Mouse (Mus musculus) spleen, postnatal 36 days (tissue): ENCODE results near the gene Crybb1.

Experiments
- DNase-seq, 2 experiments: peaks; one replicate each; pipeline ENCODE4 v3.0.0; 2022; ENCODE audit warnings: low spot score in 2 of 2, mixed read lengths in 1 of 2

Crybb1 gene

DNA sequence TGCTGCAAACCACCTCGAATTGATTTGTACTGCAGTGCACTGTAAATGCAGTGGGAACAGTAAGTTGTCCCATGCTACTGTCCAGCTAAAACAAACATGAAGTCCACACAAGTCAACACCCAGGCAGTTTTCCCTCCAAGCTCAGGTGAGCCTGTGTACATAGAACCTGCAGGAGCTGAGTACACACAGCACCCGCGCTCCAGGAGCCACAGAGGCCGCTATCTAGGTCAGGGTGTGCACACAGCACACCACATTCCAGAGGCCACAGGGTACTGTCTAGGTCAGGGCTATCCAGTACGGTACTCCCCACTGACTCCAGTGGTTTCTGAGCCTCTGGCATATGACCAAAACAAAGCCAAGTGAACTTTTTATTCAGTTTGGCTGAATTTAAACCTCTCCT, 46.7 kb downstream of the Crybb1 start:
- no peak for DNase-seq

DNA sequence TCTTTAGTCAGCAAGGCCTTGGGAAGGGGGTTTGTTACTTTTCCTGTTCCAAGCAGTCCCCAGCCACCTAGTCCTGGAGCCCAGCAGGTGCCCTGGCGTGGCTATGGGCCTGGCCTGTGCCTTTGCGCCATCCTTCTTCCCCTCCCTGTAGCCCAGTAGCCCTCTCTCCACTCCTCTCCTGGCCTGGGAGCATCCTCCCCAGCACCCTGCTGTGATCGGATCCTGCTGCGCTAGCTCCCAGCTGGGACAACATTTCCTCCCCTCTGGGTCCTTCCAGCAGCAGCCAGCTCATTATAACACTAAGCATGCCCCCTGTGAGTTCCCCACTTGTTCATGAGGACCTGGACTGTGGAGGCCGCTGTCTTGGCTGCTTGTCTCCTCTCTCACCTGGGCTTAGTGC, 50.2 kb downstream of the Crybb1 start:
- no peak for DNase-seq

GRCm38 (mm10) chr5:112313222-112313885, 57.7 kb downstream of the Crybb1 start:
- no peak for DNase-seq

GRCm38 (mm10) chr5:112316468-112316867, 60.9 kb downstream of the Crybb1 start:
- DNase-seq: no peak

DNA sequence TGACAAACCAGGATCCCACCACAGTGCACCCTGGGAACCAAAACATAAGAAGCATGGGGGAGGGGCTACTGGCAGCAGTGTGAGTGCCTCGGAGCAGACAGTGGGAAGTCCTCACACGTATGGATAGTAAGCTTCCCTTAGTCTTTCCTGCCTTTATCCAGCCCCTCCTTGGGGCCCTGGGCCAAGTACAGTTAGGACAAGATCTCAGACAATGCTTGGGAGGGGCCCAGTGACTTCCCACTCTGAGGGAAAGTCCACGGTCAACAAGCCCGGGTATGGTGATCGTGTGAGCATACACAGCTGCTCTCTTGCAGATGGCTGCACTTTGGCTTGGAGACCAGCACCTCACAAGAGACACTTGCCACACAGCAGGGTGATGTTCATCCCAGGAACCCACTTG, 61.7 kb downstream of the Crybb1 start:
- DNase-seq: no peak
